In genomic region chr16:91416357-91416756, GRCm38 (mm10) we compare ENCODE assay signal across 27 mouse cellular contexts. TPM values are rescaled to one million over a fixed set of nuclear protein-coding genes. Genes with fewer than 3 reads are reported as not detected.
DNase-seq lines count a peak whose midpoint lies in the region; ATAC-seq and TF ChIP-seq lines count a peak whose summit lies in the region.
"Had no signal": no experiment of that assay in that cellular context is flagged by ENCODE, and none has a peak within 500 bp of the region (broad histone marks: within the 10 kb centered on the region; RNA-seq: fewer than 3 reads in every experiment).

No protein-coding gene starts in this region.

- intact Hi-C loops in heart, adult 2 months (cut with DNase I), result no loop called here
- intact Hi-C loops in heart, postnatal 10 days (cut with DNase I), result no loop called here

- no peak for ATAC-seq in kidney, postnatal 0 days (replicated peaks; ENCODE audit: low FRiP score, low read depth)
- ATAC-seq in kidney, embryonic 15.5 days (replicated peaks; ENCODE audit: low FRiP score), result no peak
- ATAC-seq in liver, embryonic 16.5 days (ENCODE audit: low read depth), result no peak

- H3K79me2 ChIP-seq in heart, adult 2 months (replicated peaks; ENCODE audit: control insufficient read depth, insufficient read depth, low read length), result no peaks in the 10 kb centered on the region

- TF ChIP-seq EP300 in heart, adult 2 months (IDR thresholded peaks at IDR 0.05; ENCODE audit: insufficient read depth, low read depth, low read length), result no peak

- H3K9me3 ChIP-seq in kidney, postnatal 0 days (replicated peaks; ENCODE audit: low read length), result no peaks in the 10 kb centered on the region
- H3K9me3 ChIP-seq in kidney, embryonic 15.5 days (replicated peaks), result no peaks in the 10 kb centered on the region
- no peaks in the 10 kb centered on the region for H3K9me3 ChIP-seq in liver, embryonic 16.5 days (replicated peaks; ENCODE audit: control insufficient read depth, low read length)
- H3K9me3 ChIP-seq: embryonic facial prominence, embryonic 10.5 days; limb, embryonic 13.5 days; lung, embryonic 15.5 days; midbrain, embryonic 12.5 days had no signal

- no peak overlapping the region for H3K4me2 ChIP-seq in kidney, postnatal 0 days (ENCODE audit: low read length)
- no peak overlapping the region for H3K4me2 ChIP-seq in kidney, embryonic 15.5 days
- peak overlapping the region; percentile 37; the same call in 1 of the 2 replicates for H3K4me2 ChIP-seq in liver, embryonic 16.5 days (ENCODE audit: low read depth, low read length)
- H3K4me2 ChIP-seq: limb, embryonic 13.5 days; lung, embryonic 15.5 days; midbrain, embryonic 12.5 days had no signal

- peaks cover 15% of the 10 kb centered on the region for H3K4me1 ChIP-seq in heart, adult 2 months (ENCODE audit: control insufficient read depth, insufficient read depth, low read length)
- no peaks in the 10 kb centered on the region for H3K4me1 ChIP-seq in kidney, postnatal 0 days (replicated peaks; ENCODE audit: insufficient read depth, low read length)
- H3K4me1 ChIP-seq in kidney, embryonic 15.5 days, result 0 out of 2 replicates have a peak, but pooled peaks cover 12% of the 10 kb centered on the region
- H3K4me1 ChIP-seq in bone marrow, adult 2 months (ENCODE audit: control insufficient read depth, insufficient read depth, low read length), result peaks cover 11% of the 10 kb centered on the region; the same call in 1 of the 2 replicates
- H3K4me1 ChIP-seq in liver, embryonic 16.5 days (ENCODE audit: control insufficient read depth, low read depth, low read length), result peaks cover 24% of the 10 kb centered on the region
- H3K4me1 ChIP-seq: limb, embryonic 13.5 days; lung, embryonic 15.5 days; midbrain, embryonic 12.5 days had no signal

- no peak for DNase-seq in heart, adult 2 months
- no peak for DNase-seq in heart, postnatal 10 days
- DNase-seq in kidney, postnatal 0 days (ENCODE audit: low spot score), result no peak
- no peak for DNase-seq in adipocyte (ENCODE audit: low spot score)
- DNase-seq: cerebellum, adult 9-10 months; gastrocnemius, adult 2 months; kidney, adult 11 months; kidney, postnatal 10 days; layer of hippocampus, postnatal 36 days; lung, postnatal 4 days; retina, postnatal 1 day; right cerebral cortex, postnatal 4 days; thymus, postnatal 36 days had no signal

- no peak for TF ChIP-seq CTCF in heart, adult 2 months (IDR thresholded peaks at IDR 0.05)
- TF ChIP-seq CTCF in kidney, postnatal 0 days (IDR thresholded peaks at IDR 0.05; ENCODE audit: low read depth), result no peak
- TF ChIP-seq CTCF in bone marrow, adult 2 months (IDR thresholded peaks at IDR 0.05; ENCODE audit: control insufficient read depth, insufficient read depth, low read length), result no peak

- no peak for TF ChIP-seq POLR2A in heart, adult 2 months (IDR thresholded peaks at IDR 0.05; ENCODE audit: insufficient read depth, low read depth, low read length)
- TF ChIP-seq POLR2A in bone marrow, adult 2 months (IDR thresholded peaks at IDR 0.05; ENCODE audit: borderline replicate concordance, control insufficient read depth, low read depth, low read length), result no peak

- H3K4me3 ChIP-seq in heart, adult 2 months, result no peak overlapping the region
- H3K4me3 ChIP-seq in kidney, postnatal 0 days (replicated peaks; ENCODE audit: low read depth, low read length), result no peak overlapping the region
- H3K4me3 ChIP-seq in kidney, embryonic 15.5 days (replicated peaks), result no peak overlapping the region
- H3K4me3 ChIP-seq in bone marrow, adult 2 months (replicated peaks; ENCODE audit: control insufficient read depth, low read depth, low read length), result no peak overlapping the region
- no peak overlapping the region for H3K4me3 ChIP-seq in liver, embryonic 16.5 days (ENCODE audit: low read depth, low read length)
- H3K4me3 ChIP-seq: embryonic facial prominence, embryonic 10.5 days; gastrocnemius, adult 2 months; layer of hippocampus, adult 2 months; limb, embryonic 13.5 days; lung, embryonic 15.5 days; midbrain, embryonic 12.5 days had no signal

- 92% methylated on average over 6 of the region's 6 CpGs for WGBS in heart, adult 2 months
- WGBS in kidney, postnatal 0 days, result 92% methylated on average over 6 of the region's 6 CpGs
- WGBS in kidney, embryonic 15.5 days, result 89% methylated on average over 6 of the region's 6 CpGs
- 96% methylated on average over 6 of the region's 6 CpGs for WGBS in bone marrow, adult 2 months
- WGBS in liver, embryonic 16.5 days (ENCODE audit: insufficient replicate concordance), result 94% methylated on average over 6 of the region's 6 CpGs

- H3K9ac ChIP-seq in heart, adult 2 months (ENCODE audit: low read depth, low read length), result no peak overlapping the region; the same call in 1 of the 2 replicates
- no peak overlapping the region for H3K9ac ChIP-seq in kidney, postnatal 0 days (ENCODE audit: low read depth, low read length)
- no peak overlapping the region for H3K9ac ChIP-seq in kidney, embryonic 15.5 days
- no peak overlapping the region for H3K9ac ChIP-seq in liver, embryonic 16.5 days (ENCODE audit: low read depth, low read length)
- H3K9ac ChIP-seq: limb, embryonic 13.5 days; lung, embryonic 15.5 days; midbrain, embryonic 12.5 days had no signal

- peak overlapping the region; percentile 87 for H3K27ac ChIP-seq in heart, adult 2 months
- 0 out of 2 replicates have a peak overlapping the region, but pooled peaks have one; percentile 13 for H3K27ac ChIP-seq in kidney, postnatal 0 days
- no peak overlapping the region for H3K27ac ChIP-seq in kidney, embryonic 15.5 days
- peak overlapping the region; percentile 21; the same call in 1 of the 2 replicates for H3K27ac ChIP-seq in bone marrow, adult 2 months (ENCODE audit: control insufficient read depth, insufficient read depth, low read depth, low read length, poor library complexity)
- peak overlapping the region; percentile 43 for H3K27ac ChIP-seq in liver, embryonic 16.5 days (ENCODE audit: low read length)
- H3K27ac ChIP-seq: embryonic facial prominence, embryonic 10.5 days; layer of hippocampus, adult 2 months; limb, embryonic 13.5 days; lung, embryonic 15.5 days; midbrain, embryonic 12.5 days had no signal

- H3K36me3 ChIP-seq in heart, adult 2 months (ENCODE audit: control insufficient read depth, insufficient read depth, low read length), result peaks cover 43% of the 10 kb centered on the region
- peaks cover 20% of the 10 kb centered on the region for H3K36me3 ChIP-seq in kidney, postnatal 0 days (ENCODE audit: insufficient read depth, low read length)
- H3K36me3 ChIP-seq in kidney, embryonic 15.5 days, result peaks cover 66% of the 10 kb centered on the region
- peaks cover 38% of the 10 kb centered on the region for H3K36me3 ChIP-seq in liver, embryonic 16.5 days (ENCODE audit: control insufficient read depth, insufficient read depth)
- H3K36me3 ChIP-seq: midbrain, embryonic 12.5 days had no signal

- no peaks in the 10 kb centered on the region for H3K27me3 ChIP-seq in heart, adult 2 months (ENCODE audit: control insufficient read depth, insufficient read depth, low read length)
- no peaks in the 10 kb centered on the region for H3K27me3 ChIP-seq in kidney, postnatal 0 days (ENCODE audit: insufficient read depth, low read length)
- no peaks in the 10 kb centered on the region for H3K27me3 ChIP-seq in kidney, embryonic 15.5 days
- H3K27me3 ChIP-seq in liver, embryonic 16.5 days (ENCODE audit: control insufficient read depth, insufficient read depth, low read depth, low read length), result no peaks in the 10 kb centered on the region
- H3K27me3 ChIP-seq: limb, embryonic 13.5 days; lung, embryonic 15.5 days; midbrain, embryonic 12.5 days had no signal

RNA-seq across cellular contexts. Expression of gene Il10rb, which starts 10.4 kb away (rescaled TPM):
- total RNA-seq in heart, adult 2 months (2021), result 100 to 1,000 TPM in 1 of 2 experiments, 10 to 100 TPM in 1; 98.2 to 122 TPM
- polyA plus RNA-seq in heart, adult 2 months (2012; rRNA removed), result 136 and 182 TPM in 2 replicates
- 100 to 1,000 TPM in 1 of 2 experiments, 10 to 100 TPM in 1; 82.7 to 101 TPM for total RNA-seq in heart, postnatal 10 days (2021)
- polyA plus RNA-seq in kidney, postnatal 0 days (2015; fragmentation: Nextera tagmentation; extraction: Ambion mirVana), result 44.6 and 46.1 TPM in 2 replicates
- 29.9 and 31.0 TPM in 2 replicates for polyA plus RNA-seq in kidney, embryonic 15.5 days (2015; fragmentation: Nextera tagmentation; extraction: Ambion mirVana)
- 24.1 and 25.9 TPM in 2 replicates for polyA plus RNA-seq in bone marrow, adult 2 months (2011; ENCODE audit: insufficient read depth, insufficient read length, low replicate concordance, missing spikeins)
- polyA plus RNA-seq in liver, embryonic 16.5 days (2015; fragmentation: Nextera tagmentation; extraction: Ambion mirVana), result 32.3 and 33.6 TPM in 2 replicates

RNA-seq across cellular contexts. Expression of gene Gm21970, which starts 24.8 kb away (rescaled TPM):
- total RNA-seq in heart, adult 2 months (2021), result not detected
- polyA plus RNA-seq in heart, adult 2 months (2012; rRNA removed), result not detected in 2 replicates
- not detected for total RNA-seq in heart, postnatal 10 days (2021)
- 0.33 TPM in 1 of 2 replicates, not detected in the other for polyA plus RNA-seq in kidney, postnatal 0 days (2015; fragmentation: Nextera tagmentation; extraction: Ambion mirVana)
- polyA plus RNA-seq in kidney, embryonic 15.5 days (2015; fragmentation: Nextera tagmentation; extraction: Ambion mirVana), result not detected in 2 replicates
- not detected in 2 replicates for polyA plus RNA-seq in bone marrow, adult 2 months (2011; ENCODE audit: insufficient read depth, insufficient read length, low replicate concordance, missing spikeins)
- not detected in 2 replicates for polyA plus RNA-seq in liver, embryonic 16.5 days (2015; fragmentation: Nextera tagmentation; extraction: Ambion mirVana)
- total RNA-seq: common myeloid progenitor, adult 5-6 weeks; layer of hippocampus, adult 2 months; layer of hippocampus, postnatal 36 days; left cerebral cortex, postnatal 14 days; MEL; monocyte, adult 5-6 weeks had no signal
- polyA plus RNA-seq: embryonic facial prominence, embryonic 10.5 days; hindbrain, embryonic 11.5 days; limb, embryonic 13.5 days; lung, embryonic 15.5 days; midbrain, embryonic 12.5 days; neural tube, embryonic 11.5 days had no signal

RNA-seq across cellular contexts. Expression of gene Ifnar2, which starts 43.8 kb away (rescaled TPM):
- 10 to 100 TPM; 31.2 to 36.0 TPM for total RNA-seq in heart, adult 2 months (2021)
- 39.9 and 51.6 TPM in 2 replicates for polyA plus RNA-seq in heart, adult 2 months (2012; rRNA removed)
- 10 to 100 TPM; 39.1 to 42.0 TPM for total RNA-seq in heart, postnatal 10 days (2021)
- 60.7 and 61.9 TPM in 2 replicates for polyA plus RNA-seq in kidney, postnatal 0 days (2015; fragmentation: Nextera tagmentation; extraction: Ambion mirVana)
- polyA plus RNA-seq in kidney, embryonic 15.5 days (2015; fragmentation: Nextera tagmentation; extraction: Ambion mirVana), result 50.5 and 51.8 TPM in 2 replicates
- 32.5 and 41.1 TPM in 2 replicates for polyA plus RNA-seq in bone marrow, adult 2 months (2011; ENCODE audit: insufficient read depth, insufficient read length, low replicate concordance, missing spikeins)
- 92.9 and 95.8 TPM in 2 replicates for polyA plus RNA-seq in liver, embryonic 16.5 days (2015; fragmentation: Nextera tagmentation; extraction: Ambion mirVana)
